Mouse (Mus musculus) embryonic fibroblast, embryonic 13.5 days (primary cell): Measurements from ENCODE around the gene BC025920. TPM values are rescaled to one million over a fixed set of nuclear protein-coding genes. Genes with fewer than 3 reads are reported as not detected.
A peak's percentile ranks its signal among the peaks of the same experiment; 100 is the strongest.

ENCODE experiments used
- H3K27ac ChIP-seq: 2 replicates; pipeline ENCODE4 v1.5.1; 2012; ENCODE audit warnings: low read length, control low read depth, inconsistent platforms; ENCODE audit not compliant: insufficient read depth
- H3K4me1 ChIP-seq: 2 replicates; pipeline ENCODE4 v1.6.1; 2011; ENCODE audit warnings: low read length; ENCODE audit not compliant: control insufficient read depth, insufficient read depth
- H3K4me3 ChIP-seq: 2 replicates; pipeline ENCODE4 v1.5.1; 2011; ENCODE audit warnings: mild to moderate bottlenecking, control low read depth, low read length; ENCODE audit not compliant: insufficient read depth
- CTCF ChIP-seq: IDR thresholded peaks from 2 replicates; pipeline ENCODE4 v1.5.1; 2011; ENCODE audit warnings: mild to moderate bottlenecking, control low read depth, low read length, moderate library complexity, borderline replicate concordance; ENCODE audit not compliant: insufficient read depth
- POLR2A ChIP-seq: IDR thresholded peaks from 2 replicates; pipeline ENCODE4 v1.6.1; 2011; ENCODE audit warnings: low read depth, mild to moderate bottlenecking, control low read depth, low read length, moderate library complexity
- polyA plus RNA-seq: library from polyadenylated mRNA; stranded (reverse); fragments of >200 nt; gene quantifications from 2 replicates; pipeline ENCODE4 v1.2.4, GENCODE M21; 2011; ENCODE audit warnings: low read depth; ENCODE audit not compliant: missing spikeins, insufficient read length

The BC025920 gene
- polyA plus RNA-seq, 1 experiment, result 0.86 TPM

- Histone ChIP-seq H3K4me1 (no peaks in the 10 kb centered on the region; the same call in 1 of the 2 replicates), H3K4me3 (peak within 1 kb of the TSS; percentile 66), H3K27ac (no peak within 1 kb of the TSS)
- TF ChIP-seq POLR2A, result no peak
- TF ChIP-seq CTCF, result no peak
Observed at GRCm38 (mm10) chr10:81574081-81575056, 31.7 kb upstream of the BC025920 start, which contains the start of gene Tle2. TSS of gene Tle2 (plus strand) at chr10:81574561.

- peak overlapping the region; percentile 66 for H3K4me3 ChIP-seq
- H3K4me1 ChIP-seq, result no peaks in the 10 kb centered on the region; the same call in 1 of the 2 replicates
- no peak overlapping the region for H3K27ac ChIP-seq
- TF ChIP-seq POLR2A (peak; percentile 55), CTCF (no peak)
Observed at GRCm38 (mm10) chr10:81575208-81575631, 30.9 kb upstream of the BC025920 start.

- TF ChIP-seq CTCF, result no peak
- TF ChIP-seq POLR2A, result no peak
- no peak overlapping the region for H3K27ac ChIP-seq
- H3K4me3 ChIP-seq, result peak overlapping the region; percentile 66
- no peaks in the 10 kb centered on the region for H3K4me1 ChIP-seq
Observed at GRCm38 (mm10) chr10:81575695-81576094, 30.4 kb upstream of the BC025920 start.

GRCm38 (mm10) chr10:81579967-81580366 lies 26.1 kb upstream of the BC025920 start:
- Histone ChIP-seq H3K27ac (no peak overlapping the region), H3K4me3 (no peak overlapping the region), H3K4me1 (no peaks in the 10 kb centered on the region)
- no peak for TF ChIP-seq CTCF
- no peak for TF ChIP-seq POLR2A

- Histone ChIP-seq H3K4me1 (no peaks in the 10 kb centered on the region), H3K4me3 (no peak overlapping the region), H3K27ac (no peak overlapping the region)
- TF ChIP-seq POLR2A, result no peak
- no peak for TF ChIP-seq CTCF
Observed at GRCm38 (mm10) chr10:81580441-81581070, 25.5 kb upstream of the BC025920 start.

- H3K4me3 ChIP-seq, result no peak overlapping the region
- TF ChIP-seq POLR2A (no peak), CTCF (no peak)
- H3K4me1 ChIP-seq, result no peaks in the 10 kb centered on the region
- H3K27ac ChIP-seq, result no peak overlapping the region
Observed at GRCm38 (mm10) chr10:81583347-81583746, 22.7 kb upstream of the BC025920 start.

GRCm38 (mm10) chr10:81588739-81589138 lies 17.3 kb upstream of the BC025920 start:
- Histone ChIP-seq H3K4me1 (no peaks in the 10 kb centered on the region), H3K27ac (no peak overlapping the region), H3K4me3 (no peak overlapping the region)
- no peak for TF ChIP-seq POLR2A
- no peak for TF ChIP-seq CTCF

GRCm38 (mm10) chr10:81591846-81592245 lies 14.2 kb upstream of the BC025920 start:
- H3K27ac ChIP-seq, result no peak overlapping the region
- H3K4me3 ChIP-seq, result no peak overlapping the region
- TF ChIP-seq POLR2A (no peak), CTCF (no peak)
- H3K4me1 ChIP-seq, result peaks cover 6% of the 10 kb centered on the region

- no peak for TF ChIP-seq CTCF
- no peak for TF ChIP-seq POLR2A
- peaks cover 6% of the 10 kb centered on the region for H3K4me1 ChIP-seq
- H3K27ac ChIP-seq, result no peak overlapping the region
- H3K4me3 ChIP-seq, result no peak overlapping the region
Observed at GRCm38 (mm10) chr10:81592631-81593030, 13.4 kb upstream of the BC025920 start.

GRCm38 (mm10) chr10:81593223-81593622 lies 12.8 kb upstream of the BC025920 start:
- Histone ChIP-seq H3K4me1 (peaks cover 6% of the 10 kb centered on the region), H3K4me3 (no peak overlapping the region), H3K27ac (no peak overlapping the region)
- TF ChIP-seq POLR2A, result no peak
- no peak for TF ChIP-seq CTCF
